Mouse (Mus musculus) MN1 (cell line): ENCODE data around the gene Ptprh.
A peak's percentile ranks its signal among the peaks of the same experiment; 100 is the strongest.
"Not testable (repeated sequence)": the region's sequence is repeated elsewhere in the genome, so short reads cannot be mapped to it uniquely, and the experiment has no call there.

Experiments
- DNase-seq: peaks from one replicate; pipeline ENCODE4 v3.0.0-alpha.2; 2016; ENCODE audit warnings: low spot score

Ptprh gene

DNA sequence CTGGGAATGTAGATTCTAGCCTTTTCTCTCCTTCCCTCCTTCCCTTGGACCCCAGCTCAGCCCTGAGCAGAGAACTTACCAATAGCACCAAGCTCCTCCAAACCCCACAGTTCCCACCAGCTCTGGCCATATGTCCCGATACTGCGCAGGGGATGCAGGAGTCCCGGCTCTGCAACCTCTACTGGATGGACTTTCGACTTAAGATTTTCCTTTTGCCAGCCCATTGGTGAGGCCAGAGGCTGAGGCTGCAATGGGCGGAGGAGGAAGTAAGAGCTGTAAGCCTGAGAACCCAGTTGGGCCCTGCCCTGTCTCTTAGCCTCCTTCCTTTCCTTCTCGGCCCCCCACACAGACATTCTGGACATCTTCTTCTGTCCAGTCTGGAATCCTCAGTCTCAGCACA lies 872 bp downstream of the Ptprh start:
- no peak for DNase-seq

DNA sequence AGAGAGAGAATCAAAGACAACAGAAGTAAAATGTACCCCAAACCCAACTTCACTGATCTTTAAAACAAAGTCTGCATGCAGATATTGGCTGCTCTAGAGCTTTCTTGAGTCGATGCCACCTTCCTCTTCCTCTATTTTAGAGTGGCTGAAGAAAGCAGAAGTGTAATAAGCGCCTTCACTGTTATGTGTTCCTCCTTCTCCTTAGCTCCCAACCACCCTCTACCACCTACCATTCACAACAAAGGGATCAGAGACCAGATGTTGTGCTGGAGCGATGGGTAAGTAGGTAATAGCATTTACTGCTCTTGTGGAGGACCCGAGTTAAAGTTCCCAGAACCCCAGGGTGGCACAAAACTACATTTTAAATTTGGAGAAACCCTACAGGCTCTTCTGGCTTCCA lies 6.8 kb downstream of the Ptprh start:
- not testable (repeated sequence) for DNase-seq

DNA sequence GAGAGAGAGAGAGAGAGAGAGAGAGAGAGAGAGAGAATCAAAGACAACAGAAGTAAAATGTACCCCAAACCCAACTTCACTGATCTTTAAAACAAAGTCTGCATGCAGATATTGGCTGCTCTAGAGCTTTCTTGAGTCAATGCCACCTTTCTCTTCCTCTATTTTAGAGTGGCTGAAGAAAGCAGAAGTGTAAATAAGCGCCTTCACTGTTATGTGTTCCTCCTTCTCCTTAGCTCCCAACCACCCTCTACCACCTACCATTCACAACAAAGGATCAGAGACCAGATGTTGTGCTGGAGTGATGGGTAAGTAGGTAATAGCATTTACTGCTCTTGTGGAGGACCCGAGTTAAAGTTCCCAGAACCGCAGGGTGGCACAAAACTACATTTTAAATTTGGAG lies 22.4 kb downstream of the Ptprh start:
- not testable (repeated sequence) for DNase-seq

DNA sequence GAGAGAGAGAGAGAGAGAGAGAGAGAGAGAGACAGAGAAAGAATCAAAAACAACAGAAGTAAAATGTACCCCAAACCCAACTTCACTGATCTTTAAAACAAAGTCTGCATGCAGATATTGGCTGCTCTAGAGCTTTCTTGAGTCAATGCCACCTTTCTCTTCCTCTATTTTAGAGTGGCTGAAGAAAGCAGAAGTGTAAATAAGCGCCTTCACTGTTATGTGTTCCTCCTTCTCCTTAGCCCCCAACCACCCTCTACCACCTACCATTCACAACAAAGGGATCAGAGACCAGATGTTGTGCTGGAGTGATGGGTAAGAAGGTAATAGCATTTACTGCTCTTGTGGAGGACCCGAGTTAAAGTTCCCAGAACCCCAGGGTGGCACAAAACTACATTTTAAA lies 31.5 kb downstream of the Ptprh start:
- not testable (repeated sequence) for DNase-seq

DNA sequence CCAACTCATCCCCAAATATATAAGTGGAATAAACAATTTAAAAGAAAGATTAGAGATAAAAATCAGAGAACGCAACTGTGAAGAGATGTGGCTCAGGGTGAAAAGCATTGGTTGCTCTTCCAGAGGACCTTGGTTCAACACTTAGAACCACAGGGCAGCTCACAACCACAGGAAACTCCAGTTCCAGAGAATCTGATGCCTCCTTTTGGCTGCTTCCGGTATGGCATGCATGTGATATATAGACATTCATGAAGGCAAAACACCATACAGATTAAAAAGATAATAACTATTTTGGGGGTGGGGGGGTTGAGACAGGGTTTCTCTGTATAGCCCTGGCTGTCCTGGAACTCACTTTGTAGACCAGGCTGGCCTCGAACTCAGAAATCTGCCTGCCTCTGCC lies 41.2 kb downstream of the Ptprh start:
- DNase-seq = no peak

DNA sequence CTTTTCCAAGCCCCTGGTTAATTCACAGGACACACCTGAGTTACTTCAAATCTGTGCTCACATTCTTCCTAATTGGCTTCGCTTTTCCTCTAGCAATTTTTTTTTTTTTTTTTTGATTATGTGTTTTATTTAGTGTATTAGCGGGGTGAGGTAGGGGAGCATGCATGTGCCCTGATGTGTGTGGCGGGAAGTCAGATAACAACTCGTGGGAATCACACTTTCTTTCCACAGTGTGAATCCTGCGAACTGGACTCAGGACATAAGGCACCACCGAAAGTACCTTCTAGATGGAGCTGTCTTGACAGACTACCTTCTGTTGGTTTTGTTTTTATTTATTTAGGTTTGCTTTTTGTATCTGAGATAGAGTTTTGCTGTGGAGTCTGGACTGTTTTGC lies 46.7 kb downstream of the Ptprh start:
- DNase-seq = no peak

DNA sequence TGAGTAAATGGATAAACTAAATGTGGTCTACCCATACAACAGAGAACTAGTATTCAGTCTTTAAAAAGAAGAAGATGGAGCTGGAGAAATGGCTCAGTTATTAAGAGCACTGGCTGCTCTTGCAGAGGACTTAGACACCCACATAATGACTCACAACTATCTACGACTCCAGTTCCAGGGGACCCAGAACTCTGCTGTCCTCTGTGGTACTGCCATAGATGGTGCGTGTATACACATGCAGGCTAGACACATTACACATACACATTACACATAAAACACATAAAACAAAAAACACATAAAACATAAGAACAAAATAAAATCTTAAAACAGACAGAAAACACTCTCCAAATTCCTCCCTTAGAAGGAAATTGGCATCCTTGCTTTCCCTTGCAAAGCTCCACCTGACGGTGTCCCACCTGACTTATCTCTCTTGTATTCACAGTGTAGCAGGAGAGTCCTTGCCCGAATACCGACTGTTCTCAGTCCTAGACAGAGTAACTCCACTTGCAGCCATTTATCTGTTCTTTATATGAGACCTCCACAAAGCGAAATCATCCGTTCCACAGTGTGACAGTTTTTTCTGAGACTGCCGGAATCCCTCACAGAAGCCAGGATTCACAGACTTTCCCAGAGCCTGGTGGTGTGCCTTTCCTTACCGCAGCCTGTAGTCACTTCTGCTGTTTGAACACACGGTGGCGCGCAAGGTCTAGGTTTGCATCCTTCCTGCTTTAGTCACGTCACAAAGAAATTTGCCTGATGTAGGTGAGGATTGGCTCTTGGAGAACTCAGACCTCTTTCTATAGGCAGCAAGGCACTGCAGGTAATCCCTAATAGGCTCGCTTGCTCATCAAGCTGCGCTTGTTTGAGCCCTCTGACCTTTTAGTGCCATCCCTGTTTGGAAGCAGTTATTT lies 47.3 kb downstream of the Ptprh start:
- DNase-seq = peak; percentile 81

DNA sequence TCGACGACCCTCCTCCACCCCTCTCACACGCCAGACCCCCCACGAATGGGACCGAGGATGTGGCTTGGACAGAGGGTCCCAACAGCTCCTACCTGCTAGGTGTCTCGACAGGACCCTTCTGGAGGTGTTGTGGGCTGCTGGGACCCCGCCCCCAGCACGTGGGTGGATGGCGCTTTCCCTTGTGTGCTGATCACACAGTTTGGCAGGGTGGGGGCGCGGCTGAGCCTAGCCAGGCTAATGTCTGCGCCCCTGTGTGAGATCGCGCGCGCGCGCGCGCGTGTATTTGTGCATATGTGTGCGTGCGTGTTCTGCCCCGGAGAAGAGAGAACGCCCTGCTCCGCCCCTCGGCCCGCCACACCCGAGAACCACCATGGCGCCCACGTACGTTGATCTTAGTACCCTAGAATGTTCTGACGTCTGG lies 56.6 kb downstream of the Ptprh start, which contains the start of gene Syt5:
TSS of gene Syt5 (minus strand) at position 321 of the 421 bp plus-strand sequence.
- DNase-seq = no peak

DNA sequence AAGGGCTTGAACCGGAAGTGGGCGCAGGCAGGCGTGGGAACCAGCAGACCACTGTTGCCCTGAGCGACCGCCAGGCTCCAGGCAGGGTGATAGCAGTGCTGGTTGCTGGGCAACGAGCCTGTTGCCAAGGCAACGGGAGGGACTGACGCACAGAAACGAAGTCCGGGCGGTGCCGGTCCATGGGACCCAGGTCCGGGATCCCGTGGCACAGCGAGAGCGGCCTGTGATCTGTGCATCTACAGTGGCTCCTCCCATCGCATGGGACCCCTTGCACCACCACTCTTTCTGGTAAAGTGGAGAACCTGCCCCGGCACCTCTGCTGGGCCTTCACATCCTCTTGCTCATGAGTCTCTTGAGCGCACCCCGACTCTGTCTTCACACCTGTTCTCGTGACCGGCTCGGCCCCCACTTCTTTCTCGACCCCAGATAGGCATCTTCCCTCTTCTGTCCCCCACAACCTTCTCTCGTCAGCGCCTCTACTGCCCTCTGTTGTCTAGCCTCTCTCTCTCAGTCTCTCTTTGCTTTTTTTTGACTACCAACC lies 57.2 kb downstream of the Ptprh start:
- DNase-seq = peak; percentile 89

DNA sequence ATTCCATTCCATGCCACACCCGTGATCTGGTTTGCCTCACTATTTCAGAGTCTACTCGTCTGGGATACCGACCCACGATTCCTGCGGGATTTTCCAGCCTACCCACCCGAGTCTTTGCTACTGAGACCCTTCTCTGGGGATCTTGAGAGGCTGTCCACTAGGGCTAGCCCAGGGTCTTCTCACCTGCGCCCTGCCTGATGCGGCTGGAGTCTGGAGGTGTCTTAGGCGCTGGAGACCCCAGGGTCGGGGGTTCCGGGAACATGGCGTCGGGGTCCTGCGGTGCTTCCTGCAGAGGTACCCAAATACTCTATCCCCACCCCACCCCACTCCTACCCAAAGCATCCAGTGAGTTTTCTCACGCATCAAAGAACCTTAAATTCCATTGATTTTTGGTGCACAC lies 57.8 kb downstream of the Ptprh start:
- DNase-seq = no peak

DNA sequence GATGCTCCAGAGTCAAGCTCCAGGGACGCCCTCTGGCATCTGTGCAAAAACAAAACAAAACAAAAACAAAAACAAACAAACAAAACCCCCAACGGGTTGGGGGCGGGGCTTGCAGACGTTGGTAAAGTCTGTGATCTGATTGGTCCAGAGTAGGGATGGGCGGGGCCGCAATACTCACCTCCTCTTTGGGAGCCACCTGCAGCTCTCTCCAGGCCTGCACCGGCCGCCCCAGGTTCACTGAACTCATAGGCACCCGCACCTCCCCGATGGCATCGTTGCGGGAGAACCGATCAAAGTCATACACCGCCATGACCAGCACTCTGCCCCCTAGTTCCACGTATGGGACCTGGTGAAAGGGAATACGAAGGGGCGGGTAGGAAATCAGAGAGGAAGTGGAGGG lies 61.8 kb downstream of the Ptprh start:
- no peak for DNase-seq

DNA sequence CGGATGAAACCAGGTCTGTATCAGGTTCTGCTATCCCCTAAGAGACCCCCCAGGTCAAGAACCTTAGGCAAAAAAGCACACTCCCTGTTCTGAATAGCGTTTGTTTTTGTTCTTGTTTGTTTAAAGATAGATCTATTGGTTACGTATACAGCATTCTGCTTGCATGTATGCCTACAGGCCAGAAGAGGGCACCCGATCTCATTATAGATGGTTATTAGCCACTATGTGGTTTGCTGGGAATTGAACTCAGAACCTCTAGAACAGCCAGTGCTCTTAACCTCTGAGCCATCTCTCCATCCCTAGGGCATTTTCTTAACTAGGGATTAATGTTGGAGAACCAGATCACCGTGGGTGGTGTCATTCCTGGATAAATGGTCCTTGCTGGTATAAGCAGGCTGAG lies 62.5 kb downstream of the Ptprh start:
- DNase-seq = no peak

DNA sequence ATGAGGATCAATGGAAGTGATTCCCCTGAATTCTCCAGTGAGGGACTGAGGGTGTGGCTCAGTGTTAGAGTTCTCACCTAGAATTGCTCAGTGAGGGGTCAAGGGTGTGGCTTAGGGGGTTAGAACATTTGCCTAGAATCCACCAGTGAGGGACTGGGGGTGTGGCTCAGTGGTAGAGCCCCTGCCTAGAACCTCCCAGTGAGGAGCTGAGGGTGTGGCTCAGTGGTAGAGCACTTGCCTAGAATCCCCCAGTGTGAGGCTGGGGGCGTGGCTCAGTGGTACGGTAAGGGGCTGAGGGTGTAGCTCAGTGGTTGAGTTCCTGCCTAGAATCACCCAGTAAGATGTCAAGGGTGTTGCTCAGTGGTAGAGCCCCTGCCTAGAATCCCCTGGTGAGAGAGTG lies 64.8 kb downstream of the Ptprh start:
- DNase-seq = no peak

DNA sequence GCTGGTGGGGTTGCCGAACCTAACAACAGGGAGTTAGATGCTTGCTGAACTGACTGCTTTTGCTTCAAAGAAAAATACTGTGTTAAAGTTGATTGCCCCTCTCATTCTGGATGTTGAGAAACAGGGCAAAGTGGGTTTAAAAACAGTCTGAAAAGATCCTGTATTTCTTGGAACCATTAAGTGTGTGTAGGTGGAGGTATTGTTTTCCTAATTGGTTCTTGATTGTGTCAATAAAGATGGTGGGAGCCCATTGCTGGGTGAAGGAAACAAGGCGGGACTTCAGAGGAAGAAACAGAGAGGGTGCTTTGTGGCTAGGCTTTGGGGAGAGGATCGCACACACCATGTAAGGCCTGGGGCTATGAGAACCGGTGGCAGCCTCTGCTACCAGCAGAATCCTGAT lies 66.7 kb downstream of the Ptprh start:
- DNase-seq = no peak

DNA sequence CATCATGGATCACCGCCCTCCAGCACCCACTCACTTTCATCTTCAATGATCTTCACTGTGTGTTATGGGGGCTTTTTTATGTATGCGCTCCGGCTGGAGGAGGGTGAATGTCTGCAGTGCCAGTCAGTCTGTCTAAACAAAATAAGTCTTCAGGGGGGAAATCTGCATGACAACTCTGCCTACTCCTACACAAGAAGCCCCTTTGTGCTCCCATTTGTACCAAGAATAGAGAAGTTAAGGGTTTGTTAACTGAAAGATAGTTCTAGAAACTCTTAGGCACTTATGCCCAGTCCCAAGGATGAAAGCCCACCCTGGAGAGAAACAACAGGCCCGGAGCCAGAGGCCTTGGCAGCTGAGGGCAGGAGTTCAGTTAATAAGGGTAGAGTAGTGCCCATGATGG lies 67.5 kb downstream of the Ptprh start:
- DNase-seq = no peak

DNA sequence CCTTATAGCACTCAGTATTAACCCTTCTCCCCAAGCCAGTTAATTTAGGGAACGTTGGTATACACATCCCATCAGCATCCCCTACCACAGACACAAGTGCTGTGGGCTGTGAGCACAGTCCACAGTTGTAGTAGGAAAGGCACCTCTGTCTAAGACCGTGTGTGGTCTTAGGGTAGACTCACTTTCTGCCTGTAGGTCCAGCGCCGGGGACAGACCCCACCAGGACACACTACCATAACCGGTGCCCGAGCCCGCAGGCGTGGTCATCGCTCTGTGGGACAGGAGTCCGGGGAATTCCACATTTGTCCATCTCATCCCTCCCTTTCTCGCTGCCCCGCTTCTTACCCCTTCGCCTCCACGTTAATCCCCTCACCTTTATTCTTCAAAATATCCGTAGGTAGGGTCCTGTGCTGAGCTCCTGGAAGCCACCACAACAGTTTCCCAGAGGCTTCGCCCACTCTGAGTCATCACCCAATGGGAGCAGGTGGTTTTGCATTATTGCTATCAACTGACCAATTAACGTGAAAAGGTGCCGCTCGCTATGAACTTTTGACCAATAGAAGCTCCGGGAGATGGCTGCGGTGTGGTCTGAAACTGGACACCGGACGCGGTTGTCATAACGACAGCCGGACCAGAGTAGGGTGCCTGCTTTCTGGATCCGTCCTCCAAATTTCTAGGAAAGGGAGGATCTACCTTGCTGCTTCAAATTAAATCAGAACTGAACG lies 71.7 kb downstream of the Ptprh start, which contains the start of gene Dnaaf3:
TSS of gene Dnaaf3 (minus strand) at position 449 of the 725 bp plus-strand sequence.
- DNase-seq = peak; percentile 44

DNA sequence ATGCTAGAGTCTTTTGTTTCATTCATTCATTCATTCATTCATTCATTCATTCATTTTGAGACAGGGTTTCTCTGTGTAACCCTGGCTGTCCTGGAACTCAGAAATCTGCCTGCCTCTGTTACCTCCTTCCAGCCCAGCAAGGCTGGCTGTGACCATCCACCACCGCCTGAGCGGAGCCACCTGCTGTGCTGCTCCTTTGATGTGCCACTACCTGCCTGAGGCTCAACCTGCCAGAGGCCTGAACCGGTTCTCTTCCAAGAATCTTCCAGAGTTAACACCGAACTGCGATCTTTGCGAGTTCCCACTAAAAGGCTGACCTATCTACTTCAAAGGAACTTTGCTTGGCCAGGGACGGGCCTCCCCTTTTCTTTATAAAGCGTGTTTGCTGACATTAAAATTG lies 73.7 kb downstream of the Ptprh start:
- DNase-seq = not testable (repeated sequence)

DNA sequence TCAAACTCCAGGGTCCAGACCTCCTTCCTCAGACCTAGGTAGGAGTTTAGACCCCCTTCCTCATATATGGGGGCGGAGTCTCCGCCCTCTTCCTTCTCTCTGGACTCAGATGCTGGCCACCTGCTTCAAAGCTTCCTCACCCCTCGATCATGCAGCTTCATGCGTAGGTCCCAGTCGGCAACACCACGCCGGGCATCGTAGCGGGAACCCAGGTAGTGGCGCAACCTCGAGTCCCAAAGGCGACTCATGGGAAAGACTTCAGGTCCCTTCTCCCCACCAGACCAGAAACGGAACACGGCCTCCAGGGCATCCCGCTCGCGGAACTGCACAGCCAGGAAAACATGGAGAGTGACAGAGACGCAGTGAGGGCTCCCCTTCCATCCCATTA lies 76.5 kb downstream of the Ptprh start:
- DNase-seq = no peak

DNA sequence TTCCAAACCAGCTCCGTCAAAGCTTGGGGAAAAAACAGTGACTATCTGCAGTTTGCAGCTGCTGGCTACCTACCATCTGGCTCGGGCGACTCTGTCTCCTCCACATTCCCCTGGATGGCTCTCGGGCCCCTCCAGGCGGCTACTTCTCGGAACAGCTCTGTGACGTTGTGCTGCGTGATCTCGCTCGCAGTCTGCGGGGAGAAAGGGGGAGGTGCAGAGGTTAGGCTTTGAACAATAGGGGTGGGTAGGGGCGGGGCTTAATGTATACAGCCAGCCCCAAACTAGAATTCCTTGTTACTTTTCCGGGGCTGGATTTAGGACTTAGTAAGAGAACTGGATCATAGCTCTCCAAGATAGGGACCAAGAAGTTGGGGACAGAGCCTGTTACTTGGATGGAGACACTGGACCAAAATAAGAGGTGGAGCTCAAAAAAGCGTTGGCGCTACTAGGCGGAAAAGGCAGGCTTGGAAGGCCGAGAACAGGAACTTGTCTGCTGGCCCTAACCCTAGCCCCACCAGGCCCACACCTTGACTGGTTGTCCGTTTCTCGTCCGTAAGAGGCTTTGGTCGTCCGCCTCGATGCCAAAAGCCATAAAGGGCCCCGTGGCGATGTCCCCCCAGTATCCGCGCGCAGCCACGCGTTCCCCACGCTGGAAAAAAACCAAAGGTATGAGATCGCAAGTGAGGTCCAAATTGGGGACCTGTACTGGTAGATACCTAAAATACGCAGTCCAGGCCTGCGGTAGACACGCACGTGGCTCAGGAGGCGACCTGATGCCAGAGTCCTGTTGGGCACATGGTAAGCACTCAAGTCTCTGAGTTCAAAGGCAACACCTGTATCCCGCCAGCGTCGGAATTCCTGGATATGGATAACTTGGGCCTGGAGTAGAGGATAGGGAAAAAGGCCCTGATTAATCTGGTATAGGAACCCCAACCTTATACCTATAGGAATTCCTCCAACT lies 77.2 kb downstream of the Ptprh start:
- DNase-seq = peak; percentile 82

DNA sequence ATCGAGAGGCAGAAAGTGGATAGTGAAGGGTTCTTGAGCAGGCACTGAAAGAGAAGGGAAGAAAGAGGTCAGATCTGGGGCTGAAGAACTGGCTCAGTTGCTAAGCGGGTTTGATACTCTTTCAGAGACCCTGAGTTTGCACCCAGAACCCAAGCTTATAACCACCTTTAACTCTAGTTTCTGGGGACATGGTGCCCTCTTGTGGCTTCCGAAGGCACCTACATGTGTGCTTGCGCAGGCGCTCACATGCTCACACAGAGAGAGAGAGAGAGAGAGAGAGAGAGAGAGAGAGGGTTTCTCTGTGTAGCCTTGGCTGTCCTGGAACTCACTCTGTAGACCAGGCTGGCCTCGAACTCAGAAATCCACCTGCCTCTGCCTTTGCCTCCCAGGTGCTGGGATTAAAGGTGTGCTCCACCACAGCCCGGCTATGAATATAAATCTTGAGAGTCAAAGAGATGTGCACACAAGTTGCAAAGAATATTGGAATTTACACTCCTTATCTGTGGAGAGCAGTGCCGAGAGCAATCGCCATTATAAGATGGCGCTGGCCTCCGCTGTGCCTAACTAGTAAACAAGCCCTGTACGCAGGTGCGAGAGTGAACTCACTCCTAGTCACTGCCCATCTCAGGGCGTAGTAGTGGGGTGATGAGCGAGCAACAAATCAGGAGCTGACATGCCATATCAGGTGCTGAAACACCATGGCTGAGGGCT lies 79.5 kb downstream of the Ptprh start, which contains the start of gene Tnni3:
TSS of gene Tnni3 (minus strand) at position 18 of the 711 bp plus-strand sequence.
- DNase-seq = peak; percentile 59
